8 mouse cellular contexts compared by ENCODE assay signal in the genomic region with DNA sequence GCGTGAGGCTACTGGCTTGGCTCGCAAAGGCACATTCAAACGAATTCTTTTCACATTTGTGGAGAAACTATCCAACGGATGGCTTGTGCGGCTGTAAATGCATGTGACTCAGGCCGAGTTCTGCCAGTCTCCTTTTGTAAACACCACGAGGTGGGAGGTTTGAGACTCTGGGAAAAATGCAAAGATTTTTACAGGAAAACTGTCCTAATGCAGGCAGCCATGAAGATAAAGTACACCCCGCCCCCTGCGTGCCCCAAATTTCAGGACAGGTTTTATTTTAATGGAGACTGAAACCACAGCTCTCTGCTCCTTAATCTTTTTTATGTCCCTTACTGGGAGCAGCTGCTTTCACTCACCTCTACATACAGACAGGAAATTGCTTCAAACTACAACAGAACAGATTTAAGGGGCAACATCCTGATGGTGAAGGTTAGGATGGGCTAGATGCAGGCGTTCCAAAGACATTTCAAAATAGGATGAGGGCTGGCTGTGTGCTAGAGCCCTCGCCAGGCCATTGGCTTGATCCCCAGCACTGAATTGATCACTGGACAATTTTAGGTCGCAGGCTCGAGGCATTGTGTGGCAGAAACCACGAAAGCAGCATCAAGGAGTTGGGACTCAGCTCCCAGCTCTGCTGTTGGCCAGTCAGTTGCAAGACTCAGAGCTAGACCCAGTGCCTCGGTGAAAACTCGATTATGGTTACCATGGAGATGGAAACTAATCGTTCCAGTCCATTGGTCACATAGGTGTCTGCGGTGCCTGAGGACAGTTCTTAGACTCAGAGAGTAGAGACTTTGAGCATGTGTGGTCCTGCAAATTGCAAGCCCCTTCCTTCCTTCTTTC.
DNase-seq lines count a peak whose midpoint lies in the region; ATAC-seq and TF ChIP-seq lines count a peak whose summit lies in the region.

No protein-coding gene starts in this region.

- DNase-seq in heart, postnatal 4 days, result no peak
- no peak for DNase-seq in hindbrain, embryonic 10.5 days (ENCODE audit: low spot score)
- DNase-seq in liver, embryonic 14.5 days (ENCODE audit: low read depth in 3 of 3, low spot score in 3 of 3), result no peak
- no peak for DNase-seq in ovary, postnatal 36 days (ENCODE audit: low spot score)
- no peak for DNase-seq in thymus, postnatal 25 days

- H3K4me2 ChIP-seq in heart, embryonic 13.5 days, result no peak overlapping the region
- H3K4me2 ChIP-seq in liver, embryonic 14.5 days (ENCODE audit: low read depth), result no peak overlapping the region; the same call in 1 of the 2 replicates

- peak overlapping the region; percentile 92 for H3K27ac ChIP-seq in heart, embryonic 13.5 days (replicated peaks)
- peak overlapping the region; percentile 30; the same call in 1 of the 2 replicates for H3K27ac ChIP-seq in hindbrain, embryonic 10.5 days
- H3K27ac ChIP-seq in liver, embryonic 14.5 days, result no peak overlapping the region

- WGBS in heart, embryonic 13.5 days, result 56% methylated on average over 18 of the region's 18 CpGs
- WGBS in hindbrain, embryonic 10.5 days, result 63% methylated on average over 18 of the region's 18 CpGs
- WGBS in liver, embryonic 14.5 days (ENCODE audit: insufficient replicate concordance), result 46% methylated on average over 18 of the region's 18 CpGs

- ATAC-seq in heart, embryonic 13.5 days (ENCODE audit: extremely low read depth, insufficient number of reproducible peaks, low FRiP score, low TSS enrichment), result no peak
- ATAC-seq in common myeloid progenitor, adult 5-6 weeks (replicated peaks; ENCODE audit: low read depth, poor library complexity, severe bottlenecking), result peak; percentile 6
- peak; percentile 36; the same call in 1 of the 2 replicates for ATAC-seq in liver, embryonic 14.5 days (ENCODE audit: insufficient read depth)
- ATAC-seq in erythroid progenitor cell, adult 5-6 weeks (replicated peaks; ENCODE audit: low FRiP score, poor library complexity, severe bottlenecking), result no peak; the same call in 1 of the 2 replicates

- no peak for TF ChIP-seq EP300 in liver, embryonic 14.5 days (IDR thresholded peaks at IDR 0.05; ENCODE audit: low read depth)

- H3K27me3 ChIP-seq in heart, embryonic 13.5 days (replicated peaks), result no peaks in the 10 kb centered on the region
- no peaks in the 10 kb centered on the region for H3K27me3 ChIP-seq in hindbrain, embryonic 10.5 days (ENCODE audit: insufficient read depth, poor library complexity, severe bottlenecking)
- no peaks in the 10 kb centered on the region for H3K27me3 ChIP-seq in liver, embryonic 14.5 days (ENCODE audit: control insufficient read depth, insufficient read depth, low read length)

- H3K4me3 ChIP-seq in heart, embryonic 13.5 days, result no peak overlapping the region
- H3K4me3 ChIP-seq in hindbrain, embryonic 10.5 days, result no peak overlapping the region
- H3K4me3 ChIP-seq in liver, embryonic 14.5 days (ENCODE audit: insufficient read depth in 1 of 2, low read depth in 2 of 2, low read length in 2 of 2), result no peak overlapping the region

- peaks cover 66% of the 10 kb centered on the region for H3K4me1 ChIP-seq in heart, embryonic 13.5 days
- H3K4me1 ChIP-seq in hindbrain, embryonic 10.5 days (replicated peaks), result peaks cover 47% of the 10 kb centered on the region
- H3K4me1 ChIP-seq in liver, embryonic 14.5 days (replicated peaks; ENCODE audit: control insufficient read depth in 2 of 2, insufficient read depth in 2 of 2, low read length in 1 of 2), result peaks cover 10 to 29% of the 10 kb centered on the region in 2 experiments

- H3K9ac ChIP-seq in heart, embryonic 13.5 days, result no peak overlapping the region
- no peak overlapping the region for H3K9ac ChIP-seq in liver, embryonic 14.5 days (replicated peaks)

- H3K36me3 ChIP-seq in heart, embryonic 13.5 days, result no peaks in the 10 kb centered on the region
- no peaks in the 10 kb centered on the region for H3K36me3 ChIP-seq in hindbrain, embryonic 10.5 days
- H3K36me3 ChIP-seq in liver, embryonic 14.5 days (replicated peaks; ENCODE audit: control insufficient read depth, insufficient read depth, low read depth), result no peaks in the 10 kb centered on the region

- no peaks in the 10 kb centered on the region for H3K9me3 ChIP-seq in heart, embryonic 13.5 days
- H3K9me3 ChIP-seq in hindbrain, embryonic 10.5 days, result no peaks in the 10 kb centered on the region
- H3K9me3 ChIP-seq in liver, embryonic 14.5 days (ENCODE audit: control insufficient read depth, low read length), result no peaks in the 10 kb centered on the region

- no peak for TF ChIP-seq CTCF in liver, embryonic 14.5 days (IDR thresholded peaks at IDR 0.05; ENCODE audit: low read depth)

Comparison
In these comparisons a context has a peak if more than half of its experiments do, and no peak if none do; other contexts are left out.
1. ATAC-seq: peak in common myeloid progenitor, adult 5-6 weeks (single experiment) and liver, embryonic 14.5 days (single experiment); none in heart, embryonic 13.5 days (single experiment) and erythroid progenitor cell, adult 5-6 weeks (single experiment).